Mouse (Mus musculus) gastrocnemius, postnatal 10 days (tissue): ENCODE measurements around the gene Bpi. TPM values are rescaled to one million over a fixed set of nuclear protein-coding genes. Genes with fewer than 3 reads are reported as not detected.

Experiments
- DNase-seq: peaks from one replicate; pipeline ENCODE4 v3.0.0; 2021; ENCODE audit warnings: mixed read lengths
- microRNA-seq, 2 experiments: library from miRNA; unstranded; fragments of <30 nt; microRNA quantifications; one replicate each; pipeline ENCODE4 v1.2.0; 2021
- total RNA-seq, 2 experiments: library from RNA; stranded (reverse); gene quantifications; 2 replicates each; pipeline ENCODE4 v1.2.3; 2021

The Bpi gene
- total RNA-seq, 2 experiments from 2014 or later, result not detected

DNA sequence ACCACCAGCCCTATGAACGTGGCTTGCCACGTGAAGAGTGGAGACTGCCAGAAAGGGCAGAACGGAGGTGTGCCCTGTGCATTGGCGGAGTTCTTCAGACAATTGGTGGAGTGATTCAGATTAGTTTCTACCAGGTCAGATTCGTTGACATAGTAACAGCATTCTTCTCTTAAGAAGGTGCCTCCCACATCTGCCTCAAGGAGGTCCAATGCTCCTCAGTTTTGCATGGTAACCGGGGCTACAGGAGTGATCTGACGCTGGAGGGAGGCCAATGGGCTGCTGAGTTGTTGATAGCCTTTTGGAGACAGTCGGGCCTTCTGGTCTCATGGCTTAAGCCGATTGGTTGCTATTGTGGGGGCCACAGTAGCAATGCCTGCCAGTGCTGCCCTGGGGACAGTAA lies 37.8 kb downstream of the Bpi start:
- no peak for DNase-seq

DNA sequence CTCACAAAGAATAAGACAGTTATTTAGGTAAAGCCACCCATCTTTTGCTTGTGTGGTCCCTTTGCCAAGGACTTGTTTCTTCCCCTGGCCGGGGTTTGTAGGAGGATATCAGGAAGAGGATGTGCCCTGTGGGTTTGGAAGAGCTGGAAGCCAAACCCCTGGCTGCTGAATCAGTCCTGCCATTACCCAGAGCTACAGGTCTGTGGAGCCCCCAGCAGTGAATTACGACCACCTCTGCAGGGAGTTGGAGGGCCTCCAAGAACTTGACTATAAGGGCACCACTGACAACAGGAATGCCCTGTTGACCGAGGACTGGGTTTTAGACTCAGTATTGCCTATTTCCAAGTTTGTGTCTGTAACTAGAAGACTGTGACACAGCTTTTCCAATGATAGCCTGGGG lies 41.3 kb downstream of the Bpi start:
- DNase-seq, result no peak

DNA sequence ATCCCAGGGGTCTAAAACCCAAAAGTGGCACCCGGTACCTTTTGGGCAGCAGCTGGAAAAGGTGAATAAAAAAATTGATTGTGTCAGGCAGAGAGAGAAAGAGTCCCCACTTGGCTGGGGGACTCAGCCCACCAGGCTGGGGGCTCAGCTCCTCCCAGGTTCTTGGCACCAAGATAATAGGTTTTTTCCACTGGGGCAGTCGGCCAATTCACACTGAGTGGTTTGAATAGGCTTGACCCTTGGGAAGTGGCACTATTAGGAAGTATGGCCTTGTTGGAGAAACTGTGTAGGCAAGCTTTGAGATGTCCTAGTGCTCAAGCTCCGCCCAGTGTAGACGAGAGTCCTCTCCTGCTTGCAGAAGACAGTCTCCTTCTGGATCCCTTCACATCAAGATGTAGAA lies 41.8 kb downstream of the Bpi start:
- no peak for DNase-seq

DNA sequence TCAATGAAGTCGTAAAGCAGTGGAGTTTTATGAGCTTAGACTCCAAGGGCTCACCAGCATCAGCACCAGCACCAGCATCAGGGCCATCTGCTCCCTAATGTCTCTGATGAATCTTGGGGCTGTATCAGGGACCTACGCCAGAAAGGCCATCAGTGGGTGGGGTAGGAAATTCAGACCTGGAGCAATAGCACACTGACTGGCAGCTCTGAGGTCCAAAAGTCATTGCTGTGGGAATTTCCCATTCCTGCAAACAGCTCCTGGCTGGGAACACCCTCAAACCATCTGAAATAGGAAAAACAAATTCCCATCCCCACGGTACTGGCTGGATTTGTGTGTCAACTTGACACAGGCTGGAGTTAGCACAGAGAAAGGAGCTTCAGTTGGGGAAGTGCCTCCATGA lies 44.9 kb downstream of the Bpi start:
- no peak for DNase-seq

DNA sequence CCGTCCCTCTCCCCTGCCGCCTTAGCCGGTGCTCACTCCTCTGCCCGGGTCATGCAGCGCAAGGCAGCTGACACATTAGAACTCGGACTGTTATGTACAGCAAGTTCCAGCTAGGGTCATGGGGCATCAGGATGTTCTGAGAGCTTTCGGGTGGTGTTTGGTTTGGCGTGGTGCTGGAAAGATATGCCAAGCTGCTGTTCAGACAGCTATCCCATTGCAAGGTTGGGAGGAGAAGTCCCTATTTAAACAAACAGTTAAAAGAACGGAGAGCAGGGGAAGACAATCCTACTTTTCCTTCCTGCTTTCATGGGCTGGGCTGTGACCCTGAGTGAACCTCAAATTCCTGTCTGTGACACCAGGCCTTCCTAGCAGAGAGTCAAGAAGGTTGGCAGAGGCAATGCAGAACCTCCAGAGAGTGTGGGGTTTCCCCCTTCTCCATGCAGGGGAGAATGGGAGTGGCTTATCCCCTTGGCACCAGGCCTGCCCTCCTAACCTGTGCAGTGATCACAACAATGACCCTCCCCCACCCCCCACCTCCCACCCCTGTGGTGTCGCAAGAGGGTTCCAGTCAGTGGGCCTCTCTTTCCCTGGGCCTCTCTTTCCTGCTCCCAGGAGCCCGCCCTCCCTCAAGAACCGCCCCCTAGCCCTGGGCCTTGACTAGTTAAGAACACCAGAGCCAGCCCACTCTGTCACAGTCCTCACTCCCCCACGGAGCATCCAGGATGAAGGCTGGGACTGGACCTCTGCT lies 48.2 kb downstream of the Bpi start, which contains the start of gene Lbp:
Lbp (plus strand) TSS at position 546 of the 748 bp plus-strand sequence.
- peak; percentile 24 for DNase-seq

DNA sequence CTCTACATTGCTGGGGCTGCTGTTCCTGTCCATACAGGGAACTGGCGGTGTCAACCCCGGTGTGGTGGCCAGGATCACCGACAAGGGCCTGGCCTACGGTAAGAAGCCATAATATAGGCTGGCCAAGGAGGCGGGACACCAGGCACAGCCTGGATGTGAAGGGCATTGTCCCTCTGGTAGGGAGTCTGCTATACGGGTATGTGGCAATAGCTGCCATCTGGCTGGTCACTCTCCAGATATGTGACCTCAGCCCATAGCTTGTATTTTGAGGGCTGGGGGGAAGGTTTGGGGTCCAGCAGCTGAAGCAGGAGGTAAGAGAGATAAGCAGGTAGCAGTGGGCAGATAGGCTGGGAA lies 48.8 kb downstream of the Bpi start:
- no peak for DNase-seq

DNA sequence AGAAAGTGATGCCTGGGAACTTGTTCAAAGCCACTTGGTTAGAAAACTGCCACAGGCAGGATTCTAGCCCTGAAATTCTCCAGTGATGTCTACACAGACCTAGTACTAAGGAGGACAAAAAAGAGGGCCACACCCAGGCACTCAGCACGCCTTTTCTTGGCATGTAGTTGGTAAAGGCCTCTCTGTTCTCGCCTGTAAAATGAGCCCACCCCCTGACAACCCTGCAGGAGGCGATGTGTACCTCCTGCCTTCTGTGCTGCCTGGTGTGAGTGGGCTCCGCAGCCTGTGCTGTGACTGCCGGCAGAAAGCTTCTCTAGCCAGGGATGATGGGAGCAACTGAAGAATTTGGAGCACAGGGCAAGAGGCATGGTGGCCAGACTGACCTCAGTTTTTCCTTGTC lies 50.4 kb downstream of the Bpi start:
- no peak for DNase-seq

DNA sequence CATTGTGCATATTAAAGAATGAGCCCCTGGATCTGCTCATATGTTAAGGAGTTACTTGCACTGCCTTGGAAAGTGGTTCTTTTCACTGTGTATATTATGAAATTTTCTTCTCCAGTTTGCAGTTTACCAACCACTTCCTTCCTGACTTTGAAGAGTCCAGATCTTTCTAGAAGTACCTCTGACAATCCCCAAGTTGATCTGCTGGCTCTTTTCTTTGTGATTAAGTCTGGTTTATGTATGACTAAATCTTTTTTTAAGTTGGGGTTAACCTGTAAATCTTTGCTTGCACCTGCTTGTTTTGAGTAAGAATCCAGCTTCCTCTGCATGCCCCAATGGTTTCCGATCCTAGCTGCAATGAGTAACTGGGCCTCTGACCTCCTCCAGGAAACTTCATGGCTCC lies 55.2 kb downstream of the Bpi start:
- no peak for DNase-seq

DNA sequence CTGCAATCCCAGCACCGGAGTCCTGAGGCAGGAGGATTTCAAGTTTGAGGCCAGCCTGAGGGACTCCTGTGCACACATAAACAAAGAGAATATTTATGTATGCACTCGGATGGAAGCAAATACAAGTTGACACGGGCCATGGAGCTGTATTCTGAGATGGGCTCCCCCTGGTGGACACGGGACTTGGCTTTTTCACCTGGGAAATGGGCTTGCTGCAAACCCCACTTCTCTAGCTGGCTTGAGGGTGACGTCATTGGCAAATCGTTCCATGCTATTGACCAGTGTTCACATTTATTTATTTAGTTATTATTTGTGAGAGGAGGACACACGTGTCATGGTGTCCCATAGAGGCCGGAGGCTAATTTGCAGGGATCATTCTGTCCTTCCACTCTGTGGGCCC lies 58.5 kb downstream of the Bpi start:
- no peak for DNase-seq

DNA sequence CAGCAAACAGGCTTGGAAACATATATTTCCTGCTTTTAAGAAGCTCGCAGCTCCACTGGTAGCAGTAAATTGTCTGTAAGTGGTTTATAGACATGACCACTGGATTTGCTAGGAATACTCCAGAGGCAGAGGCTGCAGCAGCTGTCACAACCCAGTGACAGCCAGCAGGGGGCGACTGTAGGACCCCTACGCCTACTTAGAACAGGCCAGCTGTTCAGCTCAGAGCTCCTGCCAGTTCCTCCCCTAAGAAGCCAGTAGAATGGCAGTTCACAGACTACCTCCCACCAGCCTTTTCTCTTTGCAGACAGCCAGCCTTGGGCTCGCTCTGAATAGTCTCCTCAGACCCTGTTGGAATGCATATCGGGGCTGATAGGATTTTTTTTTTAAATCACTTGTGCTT lies 59.1 kb downstream of the Bpi start:
- DNase-seq, result peak; percentile 73

DNA sequence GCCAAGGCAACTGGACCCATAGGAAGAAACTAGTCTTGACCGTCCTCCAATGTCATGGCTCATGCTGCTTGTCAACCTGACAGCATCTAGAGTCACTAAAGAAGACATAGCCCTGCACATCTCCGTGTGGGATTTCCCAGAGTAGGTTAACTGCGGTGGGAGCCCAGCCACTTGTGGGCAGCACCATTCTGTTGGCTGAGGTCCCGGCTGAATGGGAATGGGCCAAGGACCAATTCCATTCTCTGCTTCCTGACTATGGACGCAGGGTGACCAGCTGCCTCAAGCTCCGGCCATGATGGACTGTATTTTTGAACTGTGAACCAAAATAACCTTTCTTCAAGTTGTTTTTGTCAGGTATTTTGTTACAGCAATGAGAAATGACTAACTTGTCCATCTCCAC lies 63.7 kb downstream of the Bpi start:
- no peak for DNase-seq

DNA sequence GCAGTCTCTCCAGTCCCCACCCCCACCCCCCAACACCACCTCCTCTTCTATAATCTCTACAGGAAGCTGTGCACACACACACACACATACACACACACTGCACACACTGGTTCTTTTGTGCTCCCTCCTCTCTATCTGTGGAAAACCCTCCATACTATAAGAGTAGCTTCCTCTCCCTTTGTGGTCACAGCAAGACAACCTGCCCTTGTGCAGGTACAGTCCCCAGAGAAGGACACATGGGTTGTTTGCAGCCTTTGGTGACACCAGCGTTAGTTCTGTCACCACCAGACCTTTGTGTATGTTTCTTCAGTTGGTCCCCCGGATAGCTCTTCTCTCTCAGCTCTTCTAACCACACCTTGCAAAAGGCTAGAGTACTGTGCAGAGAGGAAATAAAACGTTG lies 65.0 kb downstream of the Bpi start:
- no peak for DNase-seq

DNA sequence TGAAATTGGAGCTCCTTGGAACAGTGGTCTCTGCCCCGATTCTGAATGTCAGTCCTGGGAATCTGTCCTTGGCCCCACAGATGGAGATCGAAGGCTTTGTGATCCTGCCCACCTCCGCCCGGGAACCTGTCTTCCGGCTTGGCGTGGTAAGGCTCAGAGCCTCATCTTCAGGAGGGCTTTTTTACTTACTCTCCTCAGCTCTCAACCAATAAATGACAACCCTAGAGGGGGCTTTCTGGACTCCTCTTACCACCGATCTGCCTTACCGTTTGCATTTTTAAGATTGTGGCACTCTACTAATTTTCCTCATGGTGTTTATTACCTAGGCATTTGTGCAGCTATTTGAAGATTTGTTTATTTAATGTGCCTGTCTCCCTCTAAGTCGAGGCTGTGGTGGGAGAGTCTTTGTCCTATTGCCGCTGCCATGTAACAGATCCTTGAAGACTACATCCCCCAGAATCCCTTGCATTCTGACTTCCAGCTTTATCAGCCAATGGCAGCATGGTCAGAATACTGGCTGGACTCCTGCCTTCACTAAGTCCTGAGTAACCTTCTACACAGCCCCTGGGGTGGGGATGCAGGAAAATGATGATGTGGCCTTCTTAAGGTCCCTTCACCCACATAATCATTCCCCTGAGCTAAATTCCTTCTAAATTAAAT lies 66.8 kb downstream of the Bpi start:
- DNase-seq, result no peak

DNA sequence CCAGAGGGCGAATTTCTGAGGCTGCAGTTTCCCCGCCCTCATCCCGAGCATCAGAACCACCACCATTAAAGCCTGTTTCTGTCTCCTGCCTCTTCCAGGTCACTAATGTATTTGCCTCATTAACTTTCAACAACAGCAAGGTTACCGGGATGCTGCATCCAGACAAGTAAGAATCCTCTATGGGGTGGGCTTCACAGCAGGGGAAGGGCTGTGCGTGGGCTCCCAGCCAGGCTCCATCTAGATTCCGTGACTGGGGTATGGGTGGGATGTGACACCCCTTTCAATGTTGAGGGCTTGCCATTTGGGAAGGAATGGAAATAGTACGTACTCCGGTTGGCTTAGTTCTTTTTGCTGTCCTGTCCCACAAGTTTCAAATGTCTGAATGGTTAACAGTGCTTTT lies 67.7 kb downstream of the Bpi start:
- no peak for DNase-seq

Small RNA genes within 50 kb of the gene (microRNA-seq; reads per million reads assigned to microRNA genes)
- 0.50 to 2.5 reads per million in 2 experiments for gene Mir7685

Other genes starting within 250 kb of the Bpi start
- gene Tti1, start 229.7 kb upstream of the Bpi start, total RNA-seq, result 10 to 100 TPM; 15.7 to 16.6 TPM
- gene Rprd1b, start 229.6 kb upstream of the Bpi start, total RNA-seq, result 10 to 100 TPM; 28.2 to 33.0 TPM
- 10 to 100 TPM; 55.0 to 69.1 TPM for gene Tgm2, start 111.7 kb upstream of the Bpi start, total RNA-seq
- gene D630003M21Rik, start 28.9 kb upstream of the Bpi start, total RNA-seq, result 1 to 10 TPM; 4.2 to 4.7 TPM
- 10 to 100 TPM; 10.8 to 11.1 TPM for gene Lbp, start 48.4 kb downstream of the Bpi start, total RNA-seq
- gene Snhg11, start 117.5 kb downstream of the Bpi start, total RNA-seq, result 1 to 10 TPM in 1 of 2 experiments, under 1 TPM in 1; 0.68 to 1.1 TPM
- gene Ralgapb, start 151.8 kb downstream of the Bpi start, total RNA-seq, result 10 to 100 TPM; 19.1 to 26.0 TPM
- under 1 TPM in 1 of 2 experiments, not detected in 1; 0.75 TPM for gene Adig, start 244.5 kb downstream of the Bpi start, total RNA-seq